Mouse (Mus musculus): Measurements from ENCODE around the gene Large1.

- no peak for TF ChIP-seq CTCF (IDR thresholded peaks at IDR 0.05; ENCODE audit: low read depth, low read length)
- TF ChIP-seq POLR2A (IDR thresholded peaks at IDR 0.05; ENCODE audit: extremely low read depth, insufficient read depth, low read length), result no peak
Observed at GRCm38 (mm10) chr8:73135397-73135796, 217.9 kb downstream of the Large1 start.
